Mouse (Mus musculus) thymus, postnatal 4 days (tissue): ENCODE results near the gene Olfr617.
"Not testable (repeated sequence)": the region's sequence is repeated elsewhere in the genome, so short reads cannot be mapped to it uniquely, and the experiment has no call there.

Source experiments
- DNase-seq: peaks from one replicate; pipeline ENCODE4 v3.0.0; 2021

Olfr617 gene

DNA sequence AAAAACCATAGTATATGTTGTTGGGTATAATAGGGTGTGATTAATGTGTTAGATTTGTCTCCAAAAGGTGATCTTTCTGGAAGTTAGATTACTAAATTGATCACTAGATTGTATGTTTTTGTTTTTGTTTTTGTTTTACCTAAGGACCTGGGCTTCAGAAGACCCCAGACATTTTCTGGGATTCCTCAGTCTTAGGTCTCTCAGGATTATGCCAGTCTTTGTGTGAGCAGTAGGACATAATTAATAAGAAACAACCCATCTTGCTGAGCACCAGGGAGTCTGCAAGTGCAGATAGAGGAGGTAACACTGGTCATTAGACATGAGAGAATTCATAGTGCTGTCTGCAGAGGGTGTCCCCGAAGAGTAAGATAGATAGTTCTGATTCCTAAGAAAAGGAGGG lies at the start of gene Olfr617:
TSS of gene Olfr617 (plus strand) at position 301 of the 400 bp plus-strand sequence.
- no peak for DNase-seq

DNA sequence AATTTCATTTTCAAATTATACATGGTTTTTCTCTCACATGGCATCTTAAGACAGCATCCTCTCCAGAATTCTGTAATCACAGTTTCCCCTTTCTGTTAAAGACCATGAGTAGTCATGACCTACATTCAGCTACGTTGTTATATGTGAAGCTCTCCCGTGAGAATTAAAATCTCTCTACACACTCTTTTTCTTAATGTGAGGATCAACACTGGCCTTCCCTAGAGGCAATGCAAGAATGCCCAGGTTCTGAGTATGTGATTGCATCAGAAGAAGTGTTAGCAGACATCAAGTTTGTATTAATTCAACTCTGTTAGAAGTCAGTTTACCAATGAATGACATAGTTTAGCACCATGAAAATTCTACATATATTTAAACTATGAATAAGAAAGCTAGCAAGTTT lies 30.2 kb upstream of the Olfr617 start, which contains the start of gene Olfr612:
TSS of gene Olfr612 (minus strand) at position 101 of the 400 bp plus-strand sequence.
- not testable (repeated sequence) for DNase-seq

- DNase-seq: no peak
These were observed 25.1 kb upstream of the Olfr617 start, which contains the start of gene Olfr613 for GRCm38 (mm10) chr7:103547774-103548173. Gene Olfr613, plus strand, starts transcription at chr7:103548074.

GRCm38 (mm10) chr7:103555779-103556178 lies 17.1 kb upstream of the Olfr617 start, which contains the start of gene Olfr615:
Gene Olfr615, plus strand, starts transcription at chr7:103556079.
- DNase-seq: no peak

DNA sequence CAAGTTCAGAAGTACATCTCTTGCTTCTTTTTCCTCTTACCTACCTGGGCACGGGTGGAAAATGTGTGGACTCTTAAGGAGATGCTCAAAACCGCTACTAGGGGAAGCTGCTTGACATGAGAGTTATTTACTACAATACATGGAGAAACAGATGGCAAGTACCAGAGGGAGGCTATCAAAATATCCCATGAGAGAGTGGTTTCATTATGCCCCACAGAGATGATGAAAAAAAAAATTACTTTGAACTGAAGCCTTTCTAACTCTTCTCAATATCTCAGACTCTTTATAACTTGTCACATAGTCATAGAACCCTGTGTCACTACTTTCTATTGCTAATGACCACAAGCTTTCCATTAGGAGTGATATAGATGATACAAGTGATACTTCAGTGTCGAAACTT lies 3.8 kb upstream of the Olfr617 start, which contains the start of gene Olfr616:
TSS of gene Olfr616 (minus strand) at position 101 of the 400 bp plus-strand sequence.
- no peak for DNase-seq

GRCm38 (mm10) chr7:103589803-103590202 lies 16.9 kb downstream of the Olfr617 start, which contains the start of gene Olfr618:
Gene Olfr618, plus strand, starts transcription at chr7:103590103.
- no peak for DNase-seq

DNA sequence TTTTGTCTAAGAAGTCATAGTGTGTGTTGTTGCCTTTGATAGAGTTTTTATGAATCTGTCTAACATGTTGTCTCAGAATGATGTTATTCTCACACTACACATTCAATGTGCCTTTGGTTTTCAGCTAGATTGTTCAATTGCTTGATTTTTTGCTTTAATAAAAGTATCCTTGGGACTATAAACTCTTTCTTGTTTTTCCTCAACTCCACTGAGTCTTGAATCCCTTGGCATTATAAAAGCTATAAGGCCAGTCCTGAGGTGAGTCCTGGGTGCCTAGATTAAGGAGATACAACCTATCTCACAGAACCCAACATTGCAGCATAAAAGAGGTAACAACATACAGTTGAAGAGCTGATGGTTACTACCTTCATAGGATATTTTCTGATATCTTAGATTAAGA lies 27.4 kb downstream of the Olfr617 start, which contains the start of gene Olfr619:
TSS of gene Olfr619 (plus strand) at position 301 of the 400 bp plus-strand sequence.
- no peak for DNase-seq

GRCm38 (mm10) chr7:103607425-103607824 lies 34.6 kb downstream of the Olfr617 start:
- no peak for DNase-seq

DNA sequence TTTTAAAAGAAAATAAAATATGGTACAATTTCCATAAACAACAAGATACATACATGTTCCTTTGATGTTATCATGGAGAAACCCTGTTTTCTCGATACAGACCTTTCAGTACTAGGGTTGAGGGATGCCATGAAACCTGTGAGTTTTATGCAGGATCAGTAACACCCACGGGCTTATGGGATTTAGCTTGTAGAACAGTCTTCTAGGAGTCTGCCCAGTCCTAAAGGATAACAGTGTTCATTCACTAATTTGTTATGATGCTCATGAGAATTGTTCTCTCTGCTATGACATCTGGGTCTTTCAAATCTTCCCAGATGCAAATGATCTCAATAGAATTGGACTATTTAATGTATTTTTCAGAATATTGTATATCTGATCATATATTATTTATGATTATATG lies 39.6 kb downstream of the Olfr617 start, which contains the start of gene Olfr620:
TSS of gene Olfr620 (minus strand) at position 101 of the 400 bp plus-strand sequence.
- no peak for DNase-seq
